Mouse (Mus musculus): ENCODE data around the gene St7l.

The St7l gene

GRCm38 (mm10) chr3:104962866-104963265 lies 99.1 kb downstream of the St7l start:
- in situ Hi-C loops (cut with MseI, MboI) = no loop called here

GRCm38 (mm10) chr3:104963331-104964276 lies 99.8 kb downstream of the St7l start:
- in situ Hi-C loops (cut with MseI, MboI) = no loop called here

GRCm38 (mm10) chr3:104965070-104965855 lies 101.5 kb downstream of the St7l start:
- in situ Hi-C loops (cut with MseI, MboI) = no loop called here

- in situ Hi-C loops (cut with MseI, MboI) = no loop called here
Observed at GRCm38 (mm10) chr3:104965991-104966554, 102.3 kb downstream of the St7l start.

GRCm38 (mm10) chr3:104967548-104968300 lies 103.9 kb downstream of the St7l start:
- in situ Hi-C loops (cut with MseI, MboI) = no loop called here
